Mouse (Mus musculus): ENCODE measurements around the gene Dennd2a. TPM values are rescaled to one million over a fixed set of nuclear protein-coding genes. Genes with fewer than 3 reads are reported as not detected.

Dennd2a gene
- polyA plus RNA-seq, 1 experiment, result 8.4 TPM

DNA sequence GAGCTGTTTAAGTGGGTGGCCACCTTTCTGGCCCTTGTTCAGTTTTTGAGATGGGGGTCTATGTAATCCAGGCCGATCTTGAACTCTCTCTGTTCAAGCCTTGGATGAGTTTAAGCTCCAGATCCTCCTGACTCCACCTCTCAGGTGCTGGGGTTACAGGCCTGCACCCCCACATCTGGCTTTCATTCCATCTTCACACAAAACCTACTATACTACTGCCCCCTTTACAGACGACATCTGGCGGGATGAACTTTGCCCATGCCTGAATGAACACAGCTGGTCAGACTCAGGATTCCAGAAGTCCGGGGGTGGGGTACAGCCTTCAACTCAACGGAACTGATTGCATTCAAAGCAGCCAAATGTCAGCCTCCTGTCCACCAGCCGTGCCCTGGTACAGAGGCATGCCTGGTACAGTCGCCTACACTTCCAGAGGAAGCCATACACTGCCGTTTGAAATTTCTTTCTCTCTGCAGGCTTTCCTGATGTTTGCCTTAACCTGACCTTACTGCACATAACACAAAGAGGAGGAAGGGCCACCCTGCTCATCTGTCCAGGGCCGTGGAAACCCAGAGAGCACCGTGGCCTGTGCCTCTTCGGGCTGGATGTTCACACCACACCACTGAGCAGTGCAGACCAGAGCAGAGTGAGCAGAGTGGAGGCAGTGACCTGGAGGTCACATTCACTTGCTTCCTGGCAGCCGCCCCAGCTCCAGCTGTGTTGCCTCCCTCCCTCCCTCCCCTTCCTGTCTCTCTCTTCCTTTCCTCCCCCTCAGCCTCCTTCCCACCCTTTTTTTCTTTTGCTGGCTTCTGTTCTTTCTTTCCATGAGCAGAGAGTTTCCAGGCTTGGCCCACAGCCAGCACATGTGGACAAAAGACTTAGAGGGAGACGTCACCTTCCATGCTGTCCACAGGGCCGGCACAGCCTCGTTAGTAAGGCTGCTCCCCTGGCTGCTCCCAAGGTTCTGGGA, 14.8 kb downstream of the Dennd2a start:
- Histone ChIP-seq H3K4me2 (ENCODE audit: low read depth) (peak overlapping the region; percentile 43), H3K4me3 (no peak overlapping the region), H3K27me3 (ENCODE audit: control insufficient read depth, insufficient read depth, insufficient read length) (no peaks in the 10 kb centered on the region), H3ac (ENCODE audit: control insufficient read depth, insufficient read length) (no peak overlapping the region), H3K36me3 (ENCODE audit: control insufficient read depth, insufficient read depth) (no peaks in the 10 kb centered on the region), H3K79me2 (ENCODE audit: control insufficient read depth, insufficient read depth) (no peaks in the 10 kb centered on the region)
- TF ChIP-seq MAX (IDR thresholded peaks at IDR 0.05; ENCODE audit: low read depth) (no peak), MYOD1 (IDR thresholded peaks at IDR 0.05; ENCODE audit: control insufficient read depth in 1 of 3, insufficient read length in 2 of 3, low read depth in 2 of 3) (peak in 1 of 3 experiments; percentile 7), MYOG (IDR thresholded peaks at IDR 0.05; ENCODE audit: control insufficient read depth in 1 of 3, insufficient read depth in 1 of 3, insufficient read length in 2 of 3, low read depth in 2 of 3) (peak in 1 of 3 experiments; percentile 10), POLR2AphosphoS2 (IDR thresholded peaks at IDR 0.05; ENCODE audit: insufficient read length, low read depth) (no peak)

DNA sequence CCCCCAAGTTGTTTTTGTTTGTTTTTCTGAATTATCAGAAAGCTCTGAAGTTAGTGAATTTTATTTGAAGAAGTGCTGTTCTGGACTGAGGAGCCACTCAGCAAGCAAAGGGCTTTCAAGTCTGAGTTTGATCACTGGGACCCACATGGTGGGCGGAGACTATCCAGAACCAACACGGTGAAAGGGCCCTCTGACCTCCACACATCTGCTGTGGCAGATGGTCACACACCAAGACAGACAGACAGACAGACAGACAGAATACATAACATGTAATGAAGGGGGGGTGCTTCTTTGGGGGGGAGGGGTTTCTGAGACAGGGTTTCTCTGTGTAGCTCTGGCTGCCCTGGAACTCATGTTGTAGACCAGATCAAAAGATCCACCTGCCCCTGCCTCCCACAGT, 17.1 kb downstream of the Dennd2a start:
- Histone ChIP-seq H3K4me2 (ENCODE audit: low read depth) (no peak overlapping the region), H3K27me3 (ENCODE audit: control insufficient read depth, insufficient read depth, insufficient read length) (no peaks in the 10 kb centered on the region), H3K79me2 (ENCODE audit: control insufficient read depth, insufficient read depth) (no peaks in the 10 kb centered on the region), H3K36me3 (ENCODE audit: control insufficient read depth, insufficient read depth) (no peaks in the 10 kb centered on the region), H3ac (ENCODE audit: control insufficient read depth, insufficient read length) (no peak overlapping the region), H3K4me3 (no peak overlapping the region)
- no peak for TF ChIP-seq SRF (IDR thresholded peaks at IDR 0.05; ENCODE audit: control insufficient read depth, insufficient read length, low read depth)
- no peak for TF ChIP-seq TCF12 (IDR thresholded peaks at IDR 0.05; ENCODE audit: insufficient read depth, poor library complexity, severe bottlenecking)

GRCm38 (mm10) chr6:39539679-39540155, 17.9 kb downstream of the Dennd2a start:
- no peak overlapping the region for H3ac ChIP-seq (ENCODE audit: control insufficient read depth, insufficient read length)
- H3K4me3 ChIP-seq, result no peak overlapping the region
- H3K27me3 ChIP-seq (ENCODE audit: control insufficient read depth, insufficient read depth, insufficient read length), result no peaks in the 10 kb centered on the region
- TF ChIP-seq REST (IDR thresholded peaks at IDR 0.05; ENCODE audit: insufficient read depth, insufficient read length) (no peak), MYOD1 (IDR thresholded peaks at IDR 0.05; ENCODE audit: control insufficient read depth in 1 of 3, insufficient read length in 2 of 3, low read depth in 2 of 3) (no peak), TCF3 (IDR thresholded peaks at IDR 0.05; ENCODE audit: insufficient read length, low read depth) (no peak), MYOG (IDR thresholded peaks at IDR 0.05; ENCODE audit: control insufficient read depth in 1 of 3, insufficient read depth in 1 of 3, insufficient read length in 2 of 3, low read depth in 2 of 3) (no peak), MAX (IDR thresholded peaks at IDR 0.05; ENCODE audit: low read depth) (no peak), USF1 (IDR thresholded peaks at IDR 0.05; ENCODE audit: low read depth) (no peak), TCF12 (IDR thresholded peaks at IDR 0.05; ENCODE audit: insufficient read depth, poor library complexity, severe bottlenecking) (no peak)
- no peaks in the 10 kb centered on the region for H3K36me3 ChIP-seq (ENCODE audit: control insufficient read depth, insufficient read depth)
- H3K79me2 ChIP-seq (ENCODE audit: control insufficient read depth, insufficient read depth), result peaks cover 5% of the 10 kb centered on the region
- peak overlapping the region; percentile 55 for H3K4me2 ChIP-seq (ENCODE audit: low read depth)

DNA sequence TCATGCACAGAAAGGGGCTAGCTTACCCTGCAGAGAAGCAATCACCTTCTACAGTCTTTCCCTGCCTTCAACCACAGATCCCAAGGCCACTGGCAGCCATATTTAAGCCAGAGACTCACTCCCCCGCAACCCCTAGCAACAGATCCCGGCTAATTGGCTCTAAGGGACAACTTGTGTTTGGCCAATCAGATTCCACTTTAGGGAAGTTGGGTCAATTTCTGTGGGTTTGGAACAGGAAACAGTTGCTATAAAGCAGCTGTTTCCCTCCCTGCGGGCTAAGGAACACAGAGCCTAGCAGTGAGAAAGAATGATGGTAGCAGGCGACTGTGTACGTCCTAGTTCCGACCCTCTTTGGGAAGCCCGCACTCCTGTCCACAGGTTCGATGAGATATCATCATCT, 19.4 kb downstream of the Dennd2a start:
- H3K79me2 ChIP-seq (ENCODE audit: control insufficient read depth, insufficient read depth), result peaks cover 5% of the 10 kb centered on the region
- H3K4me3 ChIP-seq, result no peak overlapping the region
- no peak overlapping the region for H3ac ChIP-seq (ENCODE audit: control insufficient read depth, insufficient read length)
- peak overlapping the region; percentile 14 for H3K4me2 ChIP-seq (ENCODE audit: low read depth)
- H3K36me3 ChIP-seq (ENCODE audit: control insufficient read depth, insufficient read depth), result no peaks in the 10 kb centered on the region
- TF ChIP-seq POLR2AphosphoS2 (IDR thresholded peaks at IDR 0.05; ENCODE audit: insufficient read length, low read depth) (no peak), MYOG (IDR thresholded peaks at IDR 0.05; ENCODE audit: control insufficient read depth in 1 of 3, insufficient read depth in 1 of 3, insufficient read length in 2 of 3, low read depth in 2 of 3) (peak in 1 of 3 experiments; percentile 9), MYOD1 (IDR thresholded peaks at IDR 0.05; ENCODE audit: control insufficient read depth in 1 of 3, insufficient read length in 2 of 3, low read depth in 2 of 3) (peak in 2 of 3 experiments; percentile 12 to 23)
- H3K27me3 ChIP-seq (ENCODE audit: control insufficient read depth, insufficient read depth, insufficient read length), result no peaks in the 10 kb centered on the region

GRCm38 (mm10) chr6:39537276-39537675, 20.4 kb downstream of the Dennd2a start:
- Histone ChIP-seq H3K4me2 (ENCODE audit: low read depth) (no peak overlapping the region), H3K79me2 (ENCODE audit: control insufficient read depth, insufficient read depth) (peaks cover 5% of the 10 kb centered on the region), H3K4me3 (no peak overlapping the region), H3ac (ENCODE audit: control insufficient read depth, insufficient read length) (no peak overlapping the region), H3K36me3 (ENCODE audit: control insufficient read depth, insufficient read depth) (no peaks in the 10 kb centered on the region), H3K27me3 (ENCODE audit: control insufficient read depth, insufficient read depth, insufficient read length) (no peaks in the 10 kb centered on the region)
- TF ChIP-seq MYOD1 (IDR thresholded peaks at IDR 0.05; ENCODE audit: control insufficient read depth in 1 of 3, insufficient read length in 2 of 3, low read depth in 2 of 3) (peak in 2 of 3 experiments; percentile 55 to 56), E2F4 (IDR thresholded peaks at IDR 0.05; ENCODE audit: insufficient read depth) (no peak), POLR2A (IDR thresholded peaks at IDR 0.05; ENCODE audit: insufficient read length, low read depth) (no peak)

GRCm38 (mm10) chr6:39536621-39537020, 21.0 kb downstream of the Dennd2a start:
- no peak for TF ChIP-seq CEBPB (IDR thresholded peaks at IDR 0.05; ENCODE audit: insufficient read depth, poor library complexity, severe bottlenecking)
- no peak for TF ChIP-seq E2F4 (IDR thresholded peaks at IDR 0.05; ENCODE audit: insufficient read depth)
- TF ChIP-seq TCF12 (IDR thresholded peaks at IDR 0.05; ENCODE audit: insufficient read depth, poor library complexity, severe bottlenecking), result no peak
- TF ChIP-seq USF1 (IDR thresholded peaks at IDR 0.05; ENCODE audit: low read depth), result no peak
- no peak for TF ChIP-seq MAX (IDR thresholded peaks at IDR 0.05; ENCODE audit: low read depth)
- no peak for TF ChIP-seq POLR2AphosphoS2 (IDR thresholded peaks at IDR 0.05; ENCODE audit: insufficient read length, low read depth)
- no peak for TF ChIP-seq MYOG (IDR thresholded peaks at IDR 0.05; ENCODE audit: control insufficient read depth in 1 of 3, insufficient read depth in 1 of 3, insufficient read length in 2 of 3, low read depth in 2 of 3)

More at GRCm38 (mm10) chr6:39536621-39537020, 21.0 kb downstream of the Dennd2a start:
- Histone ChIP-seq H3K36me3 (ENCODE audit: control insufficient read depth, insufficient read depth) (no peaks in the 10 kb centered on the region), H3K4me3 (no peak overlapping the region), H3ac (ENCODE audit: control insufficient read depth, insufficient read length) (no peak overlapping the region), H3K79me2 (ENCODE audit: control insufficient read depth, insufficient read depth) (peaks cover 5% of the 10 kb centered on the region), H3K27me3 (ENCODE audit: control insufficient read depth, insufficient read depth, insufficient read length) (no peaks in the 10 kb centered on the region), H3K4me2 (ENCODE audit: low read depth) (no peak overlapping the region)
